Mouse (Mus musculus) kidney, adult 8-10 months (tissue): ENCODE measurements around the gene Ntng1.

Source experiments
- DNase-seq, 2 experiments: peaks; one replicate each; pipeline ENCODE4 v3.0.0; 2022

The Ntng1 gene

DNA sequence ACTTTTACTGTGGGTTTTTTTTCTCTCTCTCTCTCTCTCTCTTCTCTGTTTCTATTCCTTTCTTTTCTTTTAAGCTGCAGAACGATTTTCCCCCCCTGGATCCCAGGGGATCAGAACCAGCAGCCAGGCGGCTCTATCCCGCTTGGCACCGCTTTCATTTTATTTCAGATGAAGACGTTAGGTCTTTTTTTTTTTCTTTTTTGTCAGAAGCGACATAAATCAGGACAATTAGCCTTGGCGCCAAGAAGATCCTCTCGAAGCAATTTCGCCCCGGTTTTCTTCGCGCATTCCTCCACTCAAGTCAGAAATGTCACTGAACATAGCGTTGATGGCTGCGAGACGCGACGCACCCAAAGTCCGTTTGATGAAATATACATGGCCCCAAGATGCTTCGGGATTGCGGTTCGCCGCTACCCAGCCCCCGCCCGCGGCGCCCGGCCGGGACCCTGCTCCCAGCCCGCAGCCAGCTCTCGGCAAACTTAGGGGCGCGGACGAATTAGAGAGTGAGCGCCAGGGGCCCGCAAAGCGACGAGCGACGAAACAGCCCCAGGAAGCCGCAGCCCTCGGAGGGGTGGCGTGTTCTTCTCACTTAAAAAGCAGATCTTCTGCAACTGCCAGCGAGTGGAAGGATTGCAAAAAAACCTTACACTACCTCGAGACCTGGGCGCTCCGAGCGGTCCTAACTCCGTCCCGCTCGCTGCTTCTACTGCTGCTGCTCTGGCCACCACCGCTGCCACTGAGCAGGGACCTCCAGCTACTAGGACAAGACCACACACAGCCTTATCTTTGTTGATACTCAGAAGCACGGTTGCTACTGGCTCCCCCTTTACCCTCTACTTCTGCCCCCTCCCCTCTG is at the start of gene Ntng1:
Gene Ntng1, minus strand, starts transcription at position 806 of the 856 bp plus-strand sequence.
- no peak for DNase-seq

DNA sequence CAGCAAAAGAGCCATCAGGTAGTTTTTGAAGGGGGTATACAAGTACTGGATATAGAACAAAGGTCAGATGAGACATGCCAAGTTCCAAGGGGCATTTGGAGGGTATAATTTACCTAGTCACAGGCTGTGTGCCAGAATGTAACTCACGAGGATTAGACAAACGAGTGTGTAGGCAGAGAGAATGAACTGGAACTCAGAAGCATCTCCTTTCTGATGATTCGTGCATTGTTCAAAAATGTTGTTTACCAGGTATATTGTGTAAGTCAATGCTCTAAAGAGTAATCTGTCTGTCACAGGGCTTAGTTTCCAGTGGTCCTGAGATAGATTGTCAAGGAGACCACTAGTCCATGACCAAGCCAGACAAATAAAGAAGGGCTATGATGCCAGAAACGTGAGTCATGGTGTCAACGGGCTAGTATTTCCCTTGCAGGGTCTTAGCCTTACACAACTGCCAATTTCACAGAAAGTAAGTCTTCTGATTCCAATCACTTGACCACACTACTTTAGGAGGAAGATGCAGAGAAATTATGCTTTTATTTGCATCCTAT is 43.7 kb upstream of the Ntng1 start:
- DNase-seq = peak; percentile 4 to 8

DNA sequence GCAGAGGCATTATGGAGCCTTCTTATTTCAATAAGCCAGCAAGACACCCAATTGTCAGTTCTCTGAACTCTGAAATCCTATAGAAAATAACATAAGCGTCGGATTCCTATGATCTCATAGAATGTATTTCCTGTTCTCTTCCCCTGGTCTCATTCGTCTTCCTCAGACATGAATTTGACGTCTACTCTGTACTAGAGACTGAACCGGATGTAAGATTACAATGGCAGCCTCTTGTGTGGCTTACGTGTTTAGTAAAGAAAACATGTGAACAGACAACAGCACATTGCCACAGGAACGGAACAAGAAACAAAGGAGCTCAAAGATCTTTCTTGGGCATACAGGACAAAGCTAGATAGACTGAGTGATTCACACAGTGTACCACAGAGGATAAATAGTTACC is 5.3 kb upstream of the Ntng1 start:
- DNase-seq = no peak

GRCm38 (mm10) chr3:110144301-110145055 is 667 bp upstream of the Ntng1 start:
- DNase-seq = no peak

DNA sequence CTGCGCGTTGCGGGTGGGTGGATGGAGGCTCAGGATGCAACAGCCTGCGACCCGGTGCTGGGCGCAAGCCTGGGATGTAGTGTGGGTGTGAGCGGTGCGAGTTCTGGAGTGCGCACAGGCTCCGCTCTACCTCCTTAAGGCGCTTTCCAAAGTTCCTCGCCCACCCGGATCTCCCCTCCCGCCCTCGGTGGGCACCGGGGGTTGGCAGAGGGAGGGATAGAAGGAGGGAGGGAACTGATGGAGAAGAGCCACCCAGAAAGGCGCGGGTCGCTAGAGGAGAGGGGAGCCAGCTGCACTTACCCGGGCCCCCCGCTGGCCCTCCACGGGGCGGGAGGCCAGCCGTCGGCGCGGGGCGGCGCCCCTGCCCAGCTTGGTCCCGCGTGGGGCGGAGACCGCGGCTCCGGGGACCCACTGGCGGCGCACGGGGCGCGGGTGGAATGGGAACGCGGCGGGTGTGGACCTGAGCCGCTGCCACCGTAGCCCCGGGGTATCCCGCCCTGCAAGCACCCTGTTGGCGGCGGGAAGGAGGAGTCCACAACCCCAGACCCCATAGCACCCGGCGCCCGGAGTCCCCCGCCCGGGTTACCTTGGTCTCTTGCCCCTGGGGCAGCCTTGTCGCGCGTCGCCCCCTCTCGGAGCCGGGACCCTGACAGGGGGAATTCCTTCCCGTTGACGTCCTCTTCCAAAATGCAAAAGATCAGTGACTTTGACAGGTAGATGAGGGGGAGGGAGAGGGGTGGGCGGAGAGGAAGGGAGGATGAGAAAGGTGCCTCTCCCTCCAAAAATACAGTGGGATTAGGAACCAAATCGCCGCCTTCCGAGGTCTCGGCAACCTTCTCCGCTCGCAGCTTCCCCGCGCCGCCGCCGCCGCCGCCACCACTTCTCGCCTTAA is 1.3 kb downstream of the Ntng1 start:
- no peak for DNase-seq

DNA sequence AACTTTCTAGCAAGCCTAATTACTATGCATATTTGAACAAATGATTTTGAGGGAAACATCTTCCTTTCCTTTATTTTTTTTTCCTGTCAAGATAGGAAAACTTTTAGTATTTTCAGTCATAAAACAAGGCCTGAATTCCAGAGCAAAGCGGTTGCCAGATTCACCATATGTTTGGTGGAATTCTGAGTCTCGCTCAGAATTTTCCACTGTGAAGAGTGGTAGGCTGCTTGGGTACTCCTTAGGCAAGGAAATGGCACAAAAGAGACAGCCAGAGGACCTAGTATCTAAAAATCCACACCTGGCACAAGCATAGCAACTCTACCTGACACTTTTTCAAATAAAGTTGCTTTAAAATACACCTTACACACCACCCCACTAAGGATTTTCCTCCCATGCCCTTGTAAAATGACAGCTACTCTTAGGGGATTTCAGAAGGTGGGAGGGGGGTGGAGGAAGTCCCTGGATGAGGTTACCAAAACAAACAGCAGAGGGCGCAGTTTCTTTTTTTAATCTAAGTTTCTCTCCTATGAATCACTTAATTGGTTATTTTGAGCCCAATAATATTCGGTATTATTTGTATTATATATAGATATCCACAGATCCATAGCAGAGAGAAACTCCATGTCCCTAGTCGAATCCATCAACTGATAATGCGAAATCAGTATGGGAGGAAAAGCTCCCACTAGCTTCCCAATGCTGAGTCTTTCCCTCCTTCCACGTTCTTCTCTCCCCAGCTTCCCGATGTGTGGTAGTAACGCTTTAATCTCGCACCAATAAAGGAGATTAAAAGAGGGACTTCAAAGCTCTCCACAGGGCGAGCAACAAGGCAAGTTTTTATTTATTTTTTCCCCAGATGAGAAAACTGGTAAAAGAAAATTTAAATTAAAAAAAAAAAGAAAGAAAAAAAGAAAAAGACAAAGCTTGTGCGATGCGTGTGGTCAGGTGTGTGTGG is 2.2 kb downstream of the Ntng1 start:
- peak; percentile 8 to 37 for DNase-seq

GRCm38 (mm10) chr3:110136115-110136514 is 7.7 kb downstream of the Ntng1 start:
- DNase-seq = no peak

DNA sequence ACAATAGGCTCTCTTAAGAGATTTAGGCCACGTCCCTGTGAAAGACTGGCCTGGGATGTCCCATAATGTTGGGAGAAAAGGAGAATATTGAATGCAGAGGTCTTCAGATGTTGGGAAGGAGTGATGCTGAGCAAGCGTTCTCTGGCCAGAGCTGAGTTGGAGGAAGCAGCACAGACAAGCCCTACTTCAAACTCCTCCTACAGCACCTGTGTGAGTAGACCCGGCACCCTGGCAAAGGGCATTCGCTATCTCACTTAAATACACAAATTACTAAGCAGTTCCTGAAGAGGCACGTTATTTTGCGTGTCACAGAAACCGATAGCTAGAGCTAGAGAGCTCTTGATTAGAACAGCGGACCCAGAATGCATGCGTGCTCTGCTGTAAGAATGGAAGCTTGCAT is 10.7 kb downstream of the Ntng1 start:
- DNase-seq = no peak

GRCm38 (mm10) chr3:110132289-110132688 is 11.5 kb downstream of the Ntng1 start:
- DNase-seq = no peak

DNA sequence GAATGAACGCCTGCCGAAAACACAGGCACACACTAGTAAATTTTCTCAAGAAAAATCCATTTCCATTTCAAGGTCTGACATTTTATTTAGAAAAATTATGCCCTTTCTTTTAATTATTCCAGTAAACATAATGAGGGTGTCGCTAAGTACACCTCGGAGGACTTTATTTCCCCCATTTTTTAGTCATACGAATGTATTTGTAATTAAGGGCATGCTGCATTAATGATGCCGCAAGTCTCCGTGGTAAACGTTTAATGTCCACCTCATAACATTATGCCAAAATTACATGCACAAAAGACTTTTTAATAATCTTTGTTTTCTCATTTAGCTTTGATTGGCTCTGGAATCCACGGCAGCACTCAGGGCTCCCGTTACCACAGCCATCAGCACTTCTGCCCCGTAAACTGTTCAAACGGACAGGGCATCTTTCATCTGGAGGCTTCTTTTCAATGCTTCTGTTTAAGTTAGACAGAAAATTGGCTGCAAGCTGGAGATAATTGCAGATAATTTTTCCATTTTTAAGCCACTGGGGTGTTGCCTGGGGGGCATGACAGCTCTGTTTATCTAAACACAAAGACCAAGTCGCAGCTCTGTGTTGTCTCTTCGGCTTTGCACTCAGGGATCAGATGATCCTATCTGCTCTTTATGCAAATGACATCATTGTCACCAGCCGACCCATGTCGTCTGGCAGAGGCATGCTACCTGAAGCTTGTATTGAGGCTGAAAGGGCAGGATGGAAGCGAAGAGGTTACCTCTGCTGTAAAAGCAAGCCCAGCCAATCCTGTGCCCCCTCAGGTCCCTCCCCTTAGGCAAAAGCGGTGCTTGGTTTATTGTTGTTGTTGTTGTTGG is 12.5 kb downstream of the Ntng1 start:
- DNase-seq = no peak

DNA sequence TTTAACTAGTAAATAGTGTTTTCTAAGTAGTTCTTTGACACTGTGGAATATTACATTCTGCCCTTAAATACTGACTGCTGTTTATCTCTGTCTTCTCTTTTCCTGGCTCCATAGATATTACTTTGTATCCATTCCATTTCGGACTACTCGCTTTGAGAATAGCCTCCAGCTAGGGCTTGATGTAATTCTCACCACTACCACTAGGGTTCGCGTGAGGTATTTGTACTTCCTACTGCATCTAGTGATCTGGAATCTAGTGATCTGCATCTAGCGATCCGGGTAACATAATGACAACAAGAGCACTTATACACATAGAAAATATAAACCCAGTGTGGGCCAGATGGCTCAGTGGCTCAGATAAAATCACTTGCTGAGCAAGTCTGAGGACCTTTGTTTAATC is 14.2 kb downstream of the Ntng1 start:
- DNase-seq = no peak

DNA sequence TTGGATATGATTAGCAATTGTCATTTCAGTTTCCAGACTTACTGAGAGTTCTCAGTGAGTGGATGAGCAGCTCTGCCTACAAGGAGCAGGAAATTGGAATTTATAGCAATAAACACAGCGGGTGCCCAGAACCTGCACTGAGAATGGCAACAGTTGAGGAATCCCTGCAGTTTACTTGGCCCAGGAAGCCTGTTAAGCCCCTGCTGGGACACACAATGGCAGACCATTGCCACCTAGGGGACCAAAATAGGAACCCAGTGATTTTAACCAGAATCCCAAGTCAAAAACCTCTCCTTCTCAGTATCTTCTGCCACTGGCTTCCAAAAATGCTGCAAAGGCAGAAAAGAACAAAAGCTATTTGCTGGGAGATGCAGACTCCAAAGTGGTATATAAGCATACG is 37.8 kb downstream of the Ntng1 start:
- no peak for DNase-seq

DNA sequence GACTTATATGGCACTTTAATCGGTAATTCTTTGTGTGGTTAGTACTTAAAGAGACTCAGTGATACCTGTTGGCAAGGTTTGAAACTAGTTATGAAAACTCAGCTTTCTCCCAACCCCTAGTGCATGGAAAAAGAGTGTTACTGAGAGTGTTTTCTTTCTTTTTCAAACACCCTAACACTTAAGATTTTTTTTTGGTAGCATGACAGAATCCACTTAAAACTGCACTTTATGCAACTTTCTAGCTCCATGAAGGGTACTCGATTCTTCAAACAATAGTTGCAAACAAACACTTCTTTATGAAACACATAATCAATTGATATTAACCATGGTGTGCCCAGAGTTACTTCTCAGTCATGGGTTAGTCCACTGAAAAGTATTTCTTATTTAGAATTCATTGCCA is 49.4 kb downstream of the Ntng1 start:
- no peak for DNase-seq

GRCm38 (mm10) chr3:110094003-110094402 is 49.8 kb downstream of the Ntng1 start:
- DNase-seq = no peak

- no peak for DNase-seq
Observed at GRCm38 (mm10) chr3:110092521-110092920, 51.3 kb downstream of the Ntng1 start.

GRCm38 (mm10) chr3:110087189-110087588 is 56.6 kb downstream of the Ntng1 start:
- no peak for DNase-seq

DNA sequence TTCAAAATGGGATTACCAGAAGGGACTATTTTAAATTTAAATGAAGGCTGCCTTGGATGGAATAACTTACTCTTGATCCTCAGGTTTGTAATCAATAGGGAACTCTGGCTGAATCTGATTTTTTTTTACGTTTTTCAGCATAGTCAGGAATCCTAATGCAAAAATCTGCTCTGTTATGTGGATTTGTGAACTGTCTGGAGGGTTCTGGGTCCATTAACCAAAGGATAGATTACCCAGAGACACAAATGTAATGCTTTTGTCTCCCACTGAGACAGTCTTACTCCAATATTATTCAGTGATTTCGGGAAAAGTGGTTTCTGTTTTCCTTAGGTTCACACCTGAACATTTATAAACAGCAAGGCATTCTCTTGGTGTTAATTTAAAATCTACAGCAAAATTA is 58.5 kb downstream of the Ntng1 start:
- no peak for DNase-seq

DNA sequence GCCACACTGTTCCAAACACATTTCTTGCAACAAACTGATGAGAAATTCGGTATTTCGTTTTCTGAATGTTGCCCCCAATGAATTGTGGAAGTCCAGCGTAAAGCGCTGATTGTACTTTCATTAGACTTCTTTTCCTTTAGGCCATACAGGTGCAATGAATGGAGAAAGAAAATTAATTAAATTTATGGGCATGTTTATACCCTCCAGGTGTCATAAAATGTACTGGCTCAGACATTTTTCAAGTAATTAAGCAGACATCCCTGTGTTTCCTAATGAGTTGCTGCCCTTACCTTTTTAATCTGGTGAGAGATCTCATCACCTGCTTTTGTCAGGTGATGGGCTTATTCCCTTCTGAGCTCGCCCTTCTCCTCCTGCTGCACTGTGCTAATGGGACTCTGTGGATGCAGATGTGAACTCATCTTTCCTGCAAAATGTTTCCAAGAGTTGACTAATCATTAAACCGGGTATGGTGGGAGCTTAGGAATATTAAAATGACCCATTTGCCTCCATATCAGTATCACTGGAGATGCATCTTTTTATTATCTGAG is 79.0 kb downstream of the Ntng1 start:
- DNase-seq = no peak

DNA sequence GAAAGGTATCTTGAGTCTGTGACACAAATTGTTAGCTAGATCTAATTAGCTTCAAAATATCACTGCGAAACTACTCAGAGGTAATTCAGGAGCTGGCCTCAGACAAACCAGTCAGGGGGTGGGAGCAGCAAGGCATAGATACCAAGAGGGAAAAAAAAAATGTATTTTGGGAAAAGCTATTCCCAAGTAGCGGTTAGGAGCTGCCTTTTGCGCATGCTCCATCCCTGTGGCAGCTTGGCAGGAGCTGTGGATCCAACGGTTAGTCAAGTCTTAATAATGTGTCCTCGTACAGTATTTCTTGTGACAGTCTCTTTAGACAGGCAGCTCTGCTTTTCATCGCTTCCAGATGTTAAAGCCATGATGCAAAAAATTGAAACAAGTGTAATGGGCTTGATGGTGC is 87.9 kb downstream of the Ntng1 start:
- DNase-seq = no peak

DNA sequence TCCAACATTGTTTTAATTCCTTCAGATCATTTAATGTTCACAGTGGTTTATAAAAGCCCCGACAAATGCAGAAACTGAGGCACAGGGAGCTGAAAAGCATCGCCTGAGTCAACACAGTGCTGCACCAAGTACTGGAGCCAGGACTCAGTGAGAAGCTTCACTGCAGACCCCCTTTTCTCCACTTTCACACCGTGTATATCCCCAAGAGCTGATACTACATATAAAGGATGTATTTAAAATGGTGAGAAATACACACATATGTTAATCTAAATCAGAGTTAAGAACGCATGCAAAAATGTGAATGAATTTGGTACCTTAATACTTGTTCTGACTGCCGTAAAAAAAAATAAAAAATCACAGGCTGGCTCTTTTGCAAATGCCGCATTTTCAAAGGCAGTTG is 88.4 kb downstream of the Ntng1 start:
- DNase-seq = no peak
